Mouse (Mus musculus): ENCODE results near the gene Inpp5b.

- no peak for TF ChIP-seq POLR2A (IDR thresholded peaks at IDR 0.05; ENCODE audit: borderline replicate concordance, control insufficient read depth, low read depth, low read length)
- no peak for TF ChIP-seq CTCF (IDR thresholded peaks at IDR 0.05; ENCODE audit: control insufficient read depth, insufficient read depth, low read length)
Observed at GRCm38 (mm10) chr4:124746577-124746976, 4.9 kb downstream of the Inpp5b start.

Measured in bone marrow, adult 2 months (tissue).